Mouse (Mus musculus): ENCODE data around the gene Rassf10.
"Not testable (repeated sequence)": the region's sequence is repeated elsewhere in the genome, so short reads cannot be mapped to it uniquely, and the experiment has no call there.

Rassf10 gene

GRCm38 (mm10) chr7:112953777-112954291 is at the start of gene Rassf10:
TSS of gene Rassf10 (plus strand) at chr7:112953962.
- in situ Hi-C loops (cut with MboI), result no loop called here

- in situ Hi-C loops (cut with MboI), result no loop called here
Measured at GRCm38 (mm10) chr7:112906848-112907247, 46.9 kb upstream of the Rassf10 start.

GRCm38 (mm10) chr7:112907468-112907867 is 46.3 kb upstream of the Rassf10 start:
- in situ Hi-C loops (cut with MboI), result no loop called here

- in situ Hi-C loops (cut with MboI), result no loop called here
Measured at GRCm38 (mm10) chr7:112909164-112909563, 44.6 kb upstream of the Rassf10 start.

GRCm38 (mm10) chr7:112912969-112913368 is 40.8 kb upstream of the Rassf10 start:
- in situ Hi-C loops (cut with MboI), result no loop called here

GRCm38 (mm10) chr7:112915571-112915970 is 38.2 kb upstream of the Rassf10 start:
- in situ Hi-C loops (cut with MboI), result no loop called here

- in situ Hi-C loops (cut with MboI), result no loop called here
Measured at GRCm38 (mm10) chr7:112917613-112918278, 36.0 kb upstream of the Rassf10 start.

GRCm38 (mm10) chr7:112918279-112918991 is 35.3 kb upstream of the Rassf10 start:
- in situ Hi-C loops (cut with MboI), result no loop called here

- in situ Hi-C loops (cut with MboI), result no loop called here
Measured at GRCm38 (mm10) chr7:112919845-112920244, 33.9 kb upstream of the Rassf10 start.

- in situ Hi-C loops (cut with MboI), result no loop called here
Measured at GRCm38 (mm10) chr7:112922801-112923200, 31.0 kb upstream of the Rassf10 start.

- in situ Hi-C loops (cut with MboI), result no loop called here
Measured at GRCm38 (mm10) chr7:112923712-112924111, 30.1 kb upstream of the Rassf10 start.

- in situ Hi-C loops (cut with MboI), result no loop called here
Measured at GRCm38 (mm10) chr7:112930669-112931068, 23.1 kb upstream of the Rassf10 start.

- in situ Hi-C loops (cut with MboI), result not testable (repeated sequence)
Measured at GRCm38 (mm10) chr7:112935876-112936275, 17.9 kb upstream of the Rassf10 start.

DNA sequence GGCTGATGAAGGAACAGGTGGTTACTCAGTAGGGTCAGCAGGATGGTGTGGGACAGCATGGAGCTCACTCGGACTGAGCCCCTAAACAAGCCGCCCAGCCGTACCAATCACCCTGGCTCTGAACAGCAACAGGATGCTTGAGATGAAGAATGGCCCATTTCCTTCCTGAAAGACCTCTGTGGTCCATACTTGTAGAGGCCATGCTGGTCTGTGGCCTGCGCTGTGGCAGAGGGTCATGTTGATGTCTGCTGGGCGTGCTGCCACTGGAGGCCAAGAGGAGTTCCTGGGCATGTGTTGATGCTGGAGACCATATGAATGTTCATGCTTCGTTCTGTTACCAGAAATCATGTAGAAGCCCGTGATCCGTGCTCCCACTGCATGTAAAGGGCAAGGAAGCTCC is 16.7 kb upstream of the Rassf10 start:
- in situ Hi-C loops (cut with MboI), result no loop called here

GRCm38 (mm10) chr7:112938959-112939358 is 14.8 kb upstream of the Rassf10 start:
- in situ Hi-C loops (cut with MboI), result no loop called here

DNA sequence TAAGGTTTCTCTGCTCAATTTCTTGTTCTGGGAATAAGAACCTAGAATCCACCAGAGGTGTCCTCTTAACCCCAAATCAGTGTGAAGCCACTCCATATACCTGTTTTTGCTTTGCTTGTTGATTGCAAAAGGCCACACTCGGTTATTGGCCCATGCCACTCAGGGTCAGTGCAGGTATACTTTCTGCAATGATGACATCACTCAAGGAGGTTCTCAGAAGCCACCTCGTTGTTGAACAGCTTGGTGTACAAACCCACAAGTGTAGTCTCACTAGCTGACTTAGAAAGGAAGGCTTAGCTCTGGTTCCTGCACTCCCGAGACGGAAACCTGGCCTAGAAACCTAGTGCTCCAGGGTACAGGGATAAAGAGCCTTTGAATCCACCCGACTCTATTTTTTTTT is 11.2 kb upstream of the Rassf10 start:
- in situ Hi-C loops (cut with MboI), result no loop called here

GRCm38 (mm10) chr7:112943056-112943455 is 10.7 kb upstream of the Rassf10 start:
- in situ Hi-C loops (cut with MboI), result no loop called here

GRCm38 (mm10) chr7:112946706-112947105 is 7.1 kb upstream of the Rassf10 start:
- in situ Hi-C loops (cut with MboI), result no loop called here

GRCm38 (mm10) chr7:112954351-112955102 is 765 bp downstream of the Rassf10 start:
- in situ Hi-C loops (cut with MboI), result no loop called here

DNA sequence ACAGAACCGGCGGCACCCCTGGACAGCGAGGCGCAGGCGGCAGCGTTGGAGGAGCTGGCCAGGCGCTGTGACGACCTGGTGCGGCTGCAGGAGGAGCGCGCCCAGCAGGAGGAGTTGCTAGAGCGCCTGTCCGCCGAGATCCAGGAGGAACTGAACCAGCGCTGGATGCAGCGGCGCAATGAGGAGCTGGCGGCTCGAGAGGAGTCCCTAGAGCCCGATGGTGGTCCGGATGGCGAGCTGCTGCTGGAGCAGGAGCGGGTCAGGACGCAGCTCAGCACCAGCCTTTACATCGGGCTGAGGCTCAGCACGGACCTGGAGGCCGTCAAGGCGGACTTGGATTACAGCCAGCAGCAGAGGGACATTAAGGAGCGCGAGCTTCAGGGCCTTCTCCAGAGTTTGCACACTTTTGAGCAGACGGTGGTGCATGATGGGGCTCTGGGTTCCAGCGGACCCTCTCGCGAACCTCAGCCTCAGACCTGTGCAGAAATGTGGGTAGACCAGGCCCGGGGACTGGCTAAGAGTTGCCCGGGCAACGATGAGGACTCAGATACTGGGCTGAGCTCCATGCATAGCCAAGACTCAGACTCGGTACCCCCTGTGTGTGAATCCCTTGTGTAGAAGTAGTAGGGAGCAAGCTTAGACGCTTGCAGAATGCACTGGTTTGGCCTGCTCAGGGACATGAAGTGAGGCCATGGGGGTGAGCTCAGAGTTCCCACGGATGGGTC is 1.5 kb downstream of the Rassf10 start:
- in situ Hi-C loops (cut with MboI), result no loop called here

DNA sequence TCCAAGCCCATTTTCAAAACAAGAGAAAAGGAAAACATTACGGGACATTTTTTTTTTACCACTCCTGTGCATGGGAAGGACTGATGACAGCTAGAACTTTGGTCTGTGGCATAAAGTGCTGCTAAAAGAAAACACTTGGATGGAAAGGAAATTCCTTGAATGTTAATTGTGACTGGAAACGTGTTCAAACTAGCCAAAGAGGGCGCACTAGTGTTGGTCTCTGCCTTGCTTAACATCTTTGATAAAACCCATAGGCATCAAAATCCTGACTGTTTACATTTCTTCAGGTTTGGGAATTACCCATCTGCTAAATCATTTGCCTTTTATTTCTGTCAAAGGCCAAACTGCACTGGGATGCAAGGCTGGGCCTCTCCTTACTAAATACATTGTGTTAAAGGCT is 2.2 kb downstream of the Rassf10 start:
- in situ Hi-C loops (cut with MboI), result no loop called here

GRCm38 (mm10) chr7:112956961-112957360 is 3.2 kb downstream of the Rassf10 start:
- in situ Hi-C loops (cut with MboI), result no loop called here
